Mouse (Mus musculus): ENCODE measurements at regions not wholly inside any gene's neighbourhood (a gene's known extent, or its start where the extent isn't known, plus 50 kb on each side); places are given as distances from the start of the nearest gene placed in this dataset.

- no peak for ATAC-seq (ENCODE audit: low read depth)
- Histone ChIP-seq H3K4me3 (ENCODE audit: low read depth, low read length) (no peak overlapping the region), H3K4me1 (ENCODE audit: control insufficient read depth, insufficient read depth, low read length) (no peaks in the 10 kb centered on the region), H3K4me2 (ENCODE audit: low read depth, low read length) (no peak overlapping the region), H3K27ac (ENCODE audit: low read depth, low read length) (no peak overlapping the region), H3K27me3 (ENCODE audit: control insufficient read depth, insufficient read depth, low read length) (no peaks in the 10 kb centered on the region), H3K36me3 (ENCODE audit: control insufficient read depth, insufficient read depth, low read length) (no peaks in the 10 kb centered on the region), H3K9ac (replicated peaks; ENCODE audit: low read depth, low read length) (no peak overlapping the region), H3K9me3 (ENCODE audit: control insufficient read depth, low read length) (no peaks in the 10 kb centered on the region)
- WGBS: 85% methylated on average over 5 of the region's 5 CpGs
These were observed 139.1 kb upstream of the Mycn start for GRCm38 (mm10) chr12:13080791-13081190.

- no peaks in the 10 kb centered on the region for H3K4me1 ChIP-seq (ENCODE audit: control insufficient read depth, insufficient read depth, low read length)
- no peak overlapping the region for H3K4me3 ChIP-seq (ENCODE audit: low read depth, low read length)
- no peak overlapping the region for H3K9ac ChIP-seq (replicated peaks; ENCODE audit: low read depth, low read length)
- no peaks in the 10 kb centered on the region for H3K36me3 ChIP-seq (ENCODE audit: control insufficient read depth, insufficient read depth, low read length)
- H3K9me3 ChIP-seq (ENCODE audit: control insufficient read depth, low read length): no peaks in the 10 kb centered on the region
- 92% methylated on average over 3 of the region's 3 CpGs for WGBS
- no peak for ATAC-seq (ENCODE audit: low read depth)
- H3K27ac ChIP-seq (ENCODE audit: low read depth, low read length): no peak overlapping the region
- H3K27me3 ChIP-seq (ENCODE audit: control insufficient read depth, insufficient read depth, low read length): no peaks in the 10 kb centered on the region
- H3K4me2 ChIP-seq (ENCODE audit: low read depth, low read length): no peak overlapping the region
These were observed 138.1 kb upstream of the Mycn start for GRCm38 (mm10) chr12:13079832-13080231.

GRCm38 (mm10) chr12:13077689-13078088, 136.0 kb upstream of the Mycn start:
- no peaks in the 10 kb centered on the region for H3K36me3 ChIP-seq (ENCODE audit: control insufficient read depth, insufficient read depth, low read length)
- H3K27me3 ChIP-seq (ENCODE audit: control insufficient read depth, insufficient read depth, low read length): no peaks in the 10 kb centered on the region
- no peak for ATAC-seq (ENCODE audit: low read depth)
- H3K9me3 ChIP-seq (ENCODE audit: control insufficient read depth, low read length): no peaks in the 10 kb centered on the region
- no peak overlapping the region for H3K4me2 ChIP-seq (ENCODE audit: low read depth, low read length)
- WGBS: 69% methylated on average over 4 of the region's 4 CpGs
- no peak overlapping the region for H3K4me3 ChIP-seq (ENCODE audit: low read depth, low read length)
- no peak overlapping the region for H3K27ac ChIP-seq (ENCODE audit: low read depth, low read length)
- H3K4me1 ChIP-seq (ENCODE audit: control insufficient read depth, insufficient read depth, low read length): no peaks in the 10 kb centered on the region
- no peak overlapping the region for H3K9ac ChIP-seq (replicated peaks; ENCODE audit: low read depth, low read length)

GRCm38 (mm10) chr12:13076699-13077287, 135.1 kb upstream of the Mycn start:
- Histone ChIP-seq H3K27ac (ENCODE audit: low read depth, low read length) (no peak overlapping the region), H3K9ac (replicated peaks; ENCODE audit: low read depth, low read length) (no peak overlapping the region), H3K36me3 (ENCODE audit: control insufficient read depth, insufficient read depth, low read length) (no peaks in the 10 kb centered on the region), H3K9me3 (ENCODE audit: control insufficient read depth, low read length) (no peaks in the 10 kb centered on the region), H3K4me1 (ENCODE audit: control insufficient read depth, insufficient read depth, low read length) (no peaks in the 10 kb centered on the region), H3K27me3 (ENCODE audit: control insufficient read depth, insufficient read depth, low read length) (no peaks in the 10 kb centered on the region), H3K4me2 (ENCODE audit: low read depth, low read length) (no peak overlapping the region), H3K4me3 (ENCODE audit: low read depth, low read length) (no peak overlapping the region)
- peak; percentile 31; the same call in 1 of the 2 replicates for ATAC-seq (ENCODE audit: low read depth)
- WGBS: 69% methylated on average over 3 of the region's 3 CpGs

- Histone ChIP-seq H3K4me3 (ENCODE audit: low read depth, low read length) (no peak overlapping the region), H3K4me1 (ENCODE audit: control insufficient read depth, insufficient read depth, low read length) (no peaks in the 10 kb centered on the region), H3K9ac (replicated peaks; ENCODE audit: low read depth, low read length) (no peak overlapping the region), H3K27me3 (ENCODE audit: control insufficient read depth, insufficient read depth, low read length) (no peaks in the 10 kb centered on the region), H3K36me3 (ENCODE audit: control insufficient read depth, insufficient read depth, low read length) (no peaks in the 10 kb centered on the region), H3K4me2 (ENCODE audit: low read depth, low read length) (no peak overlapping the region), H3K27ac (ENCODE audit: low read depth, low read length) (no peak overlapping the region), H3K9me3 (ENCODE audit: control insufficient read depth, low read length) (peaks cover 4% of the 10 kb centered on the region; the same call in 1 of the 2 replicates)
- 54% methylated on average over 4 of the region's 4 CpGs for WGBS
- ATAC-seq (ENCODE audit: low read depth): no peak
These were observed 131.6 kb upstream of the Mycn start for GRCm38 (mm10) chr12:13073126-13073886.

GRCm38 (mm10) chr12:13067295-13067694, 125.6 kb upstream of the Mycn start:
- no peak for ATAC-seq (ENCODE audit: low read depth)
- H3K27ac ChIP-seq (ENCODE audit: low read depth, low read length): no peak overlapping the region
- H3K36me3 ChIP-seq (ENCODE audit: control insufficient read depth, insufficient read depth, low read length): no peaks in the 10 kb centered on the region
- H3K9me3 ChIP-seq (ENCODE audit: control insufficient read depth, low read length): peaks cover 4% of the 10 kb centered on the region; the same call in 1 of the 2 replicates
- no peaks in the 10 kb centered on the region for H3K4me1 ChIP-seq (ENCODE audit: control insufficient read depth, insufficient read depth, low read length)
- no peak overlapping the region for H3K9ac ChIP-seq (replicated peaks; ENCODE audit: low read depth, low read length)
- WGBS: 70% methylated on average over 5 of the region's 5 CpGs
- no peak overlapping the region for H3K4me3 ChIP-seq (ENCODE audit: low read depth, low read length)
- H3K4me2 ChIP-seq (ENCODE audit: low read depth, low read length): no peak overlapping the region
- H3K27me3 ChIP-seq (ENCODE audit: control insufficient read depth, insufficient read depth, low read length): no peaks in the 10 kb centered on the region

- H3K4me1 ChIP-seq (ENCODE audit: control insufficient read depth, insufficient read depth, low read length): no peaks in the 10 kb centered on the region
- no peaks in the 10 kb centered on the region for H3K36me3 ChIP-seq (ENCODE audit: control insufficient read depth, insufficient read depth, low read length)
- WGBS: 60% methylated on average over 6 of the region's 6 CpGs
- H3K4me3 ChIP-seq (ENCODE audit: low read depth, low read length): no peak overlapping the region
- no peak overlapping the region for H3K9ac ChIP-seq (replicated peaks; ENCODE audit: low read depth, low read length)
- H3K9me3 ChIP-seq (ENCODE audit: control insufficient read depth, low read length): peaks cover 4% of the 10 kb centered on the region; the same call in 1 of the 2 replicates
- ATAC-seq (ENCODE audit: low read depth): no peak
- H3K4me2 ChIP-seq (ENCODE audit: low read depth, low read length): no peak overlapping the region
- H3K27me3 ChIP-seq (ENCODE audit: control insufficient read depth, insufficient read depth, low read length): no peaks in the 10 kb centered on the region
- H3K27ac ChIP-seq (ENCODE audit: low read depth, low read length): no peak overlapping the region
These were observed 125.0 kb upstream of the Mycn start for GRCm38 (mm10) chr12:13066604-13067181.

- Histone ChIP-seq H3K4me1 (ENCODE audit: control insufficient read depth, insufficient read depth, low read length) (no peaks in the 10 kb centered on the region), H3K9me3 (ENCODE audit: control insufficient read depth, low read length) (no peaks in the 10 kb centered on the region), H3K27me3 (ENCODE audit: control insufficient read depth, insufficient read depth, low read length) (no peaks in the 10 kb centered on the region), H3K4me2 (ENCODE audit: low read depth, low read length) (no peak overlapping the region), H3K27ac (ENCODE audit: low read depth, low read length) (no peak overlapping the region), H3K36me3 (ENCODE audit: control insufficient read depth, insufficient read depth, low read length) (no peaks in the 10 kb centered on the region), H3K4me3 (ENCODE audit: low read depth, low read length) (no peak overlapping the region), H3K9ac (replicated peaks; ENCODE audit: low read depth, low read length) (no peak overlapping the region)
- no peak for ATAC-seq (ENCODE audit: low read depth)
- WGBS: 71% methylated on average over 3 of the region's 3 CpGs
These were observed 117.8 kb upstream of the Mycn start for GRCm38 (mm10) chr12:13059473-13059872.

- H3K9ac ChIP-seq (replicated peaks; ENCODE audit: low read depth, low read length): no peak overlapping the region
- no peaks in the 10 kb centered on the region for H3K27me3 ChIP-seq (ENCODE audit: control insufficient read depth, insufficient read depth, low read length)
- H3K4me2 ChIP-seq (ENCODE audit: low read depth, low read length): no peak overlapping the region
- 49% methylated on average over 7 of the region's 7 CpGs for WGBS
- ATAC-seq (ENCODE audit: low read depth): no peak
- no peak overlapping the region for H3K4me3 ChIP-seq (ENCODE audit: low read depth, low read length)
- no peaks in the 10 kb centered on the region for H3K4me1 ChIP-seq (ENCODE audit: control insufficient read depth, insufficient read depth, low read length)
- H3K27ac ChIP-seq (ENCODE audit: low read depth, low read length): no peak overlapping the region
- no peaks in the 10 kb centered on the region for H3K9me3 ChIP-seq (ENCODE audit: control insufficient read depth, low read length)
- H3K36me3 ChIP-seq (ENCODE audit: control insufficient read depth, insufficient read depth, low read length): no peaks in the 10 kb centered on the region
These were observed 114.5 kb upstream of the Mycn start for GRCm38 (mm10) chr12:13056246-13056645.

Measured in neural tube, embryonic 14.5 days (tissue).